Mouse (Mus musculus): ENCODE results near the gene Raver2. TPM values are rescaled to one million over a fixed set of nuclear protein-coding genes. Genes with fewer than 3 reads are reported as not detected.

Gene Raver2
- polyA plus RNA-seq, 1 experiment, result 8.5 TPM

DNA sequence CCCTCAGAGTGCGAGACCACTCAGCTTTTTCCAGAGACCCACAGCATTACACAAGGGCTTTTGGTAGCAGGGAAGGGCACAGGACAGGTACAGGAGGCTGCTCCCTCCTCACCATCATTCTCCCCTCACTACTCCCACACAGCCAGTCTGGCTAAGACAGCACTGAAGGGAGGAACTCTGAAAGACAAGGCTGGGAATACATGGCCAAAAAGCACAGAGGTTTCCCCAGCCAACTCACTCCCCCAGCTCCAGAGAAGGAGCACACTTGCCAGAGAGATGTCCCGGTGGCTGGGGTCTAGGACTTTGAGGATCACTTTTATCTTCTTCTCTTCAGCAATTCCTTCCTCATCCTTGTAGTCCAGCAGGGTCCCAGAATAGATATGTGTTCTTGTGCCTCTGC, 95.4 kb downstream of the Raver2 start:
- no peak for DNase-seq

DNA sequence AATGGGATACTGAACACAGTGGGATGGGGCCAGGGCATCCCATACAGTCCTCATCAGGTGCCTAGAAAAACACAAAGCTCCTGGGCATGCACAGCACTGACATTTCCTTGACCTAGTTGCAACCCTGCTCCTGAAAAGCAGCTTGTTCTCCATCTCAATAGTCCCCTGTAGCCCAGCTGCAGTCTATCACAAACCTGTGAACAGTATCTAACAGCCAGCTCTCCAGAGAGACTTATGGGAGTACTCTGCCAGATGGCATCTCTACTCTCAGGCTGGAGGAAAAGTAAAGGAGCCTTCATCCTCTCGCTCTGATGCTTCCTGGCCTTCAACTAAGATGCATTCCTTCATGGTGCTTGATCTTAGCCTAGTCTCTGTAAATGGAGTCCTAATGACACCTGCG, 95.9 kb downstream of the Raver2 start:
- no peak for DNase-seq
- TF ChIP-seq CTCF (IDR thresholded peaks at IDR 0.05; ENCODE audit: borderline replicate concordance, insufficient read depth, low read depth, low read length) (no peak), POLR2A (IDR thresholded peaks at IDR 0.05; ENCODE audit: borderline replicate concordance, insufficient read depth, low read length) (no peak)
- Histone ChIP-seq H3K4me1 (ENCODE audit: control insufficient read depth, insufficient read depth, low read length) (no peaks in the 10 kb centered on the region), H3K4me3 (replicated peaks; ENCODE audit: insufficient read depth, low read depth, low read length) (no peak overlapping the region), H3K27ac (ENCODE audit: insufficient read depth, low read length) (no peak overlapping the region), H3K27me3 (ENCODE audit: control insufficient read depth, insufficient read depth, low read length) (no peaks in the 10 kb centered on the region)
- 83% methylated on average over 2 of the region's 2 CpGs for WGBS

More for the DNA sequence above, 95.4 kb downstream of the Raver2 start:
- 80% methylated on average over 2 of the region's 2 CpGs for WGBS
- no peak overlapping the region for H3K4me3 ChIP-seq (replicated peaks; ENCODE audit: insufficient read depth, low read depth, low read length)
- no peak for TF ChIP-seq POLR2A (IDR thresholded peaks at IDR 0.05; ENCODE audit: borderline replicate concordance, insufficient read depth, low read length)
- TF ChIP-seq CTCF (IDR thresholded peaks at IDR 0.05; ENCODE audit: borderline replicate concordance, insufficient read depth, low read depth, low read length), result no peak
- H3K27ac ChIP-seq (ENCODE audit: insufficient read depth, low read length), result no peak overlapping the region
- H3K4me1 ChIP-seq (ENCODE audit: control insufficient read depth, insufficient read depth, low read length), result no peaks in the 10 kb centered on the region
- H3K27me3 ChIP-seq (ENCODE audit: control insufficient read depth, insufficient read depth, low read length), result no peaks in the 10 kb centered on the region

DNA sequence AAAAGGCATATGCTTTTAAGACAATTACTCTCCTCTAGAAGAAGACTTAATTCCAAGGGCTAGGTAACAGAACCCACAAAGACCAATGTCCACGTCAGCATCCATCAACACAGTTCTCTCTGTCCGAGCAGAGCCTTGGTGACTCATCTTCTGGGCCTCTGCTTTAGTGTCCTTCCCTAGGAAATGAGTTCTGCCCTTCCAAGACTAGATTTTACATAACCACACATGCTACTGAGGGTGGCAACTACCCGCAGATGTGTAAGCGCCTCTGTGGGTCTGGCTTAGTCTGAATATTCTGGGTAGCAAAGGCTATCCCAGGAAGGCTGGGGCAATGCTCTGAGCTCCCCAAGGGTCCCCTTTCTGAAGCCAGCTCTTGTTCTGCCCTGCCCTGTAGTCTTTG, 97.0 kb downstream of the Raver2 start:
- no peaks in the 10 kb centered on the region for H3K27me3 ChIP-seq (ENCODE audit: control insufficient read depth, insufficient read depth, low read length)
- 93% methylated on average over 4 of the region's 4 CpGs for WGBS
- no peak for TF ChIP-seq CTCF (IDR thresholded peaks at IDR 0.05; ENCODE audit: borderline replicate concordance, insufficient read depth, low read depth, low read length)
- no peak for TF ChIP-seq POLR2A (IDR thresholded peaks at IDR 0.05; ENCODE audit: borderline replicate concordance, insufficient read depth, low read length)

DNA sequence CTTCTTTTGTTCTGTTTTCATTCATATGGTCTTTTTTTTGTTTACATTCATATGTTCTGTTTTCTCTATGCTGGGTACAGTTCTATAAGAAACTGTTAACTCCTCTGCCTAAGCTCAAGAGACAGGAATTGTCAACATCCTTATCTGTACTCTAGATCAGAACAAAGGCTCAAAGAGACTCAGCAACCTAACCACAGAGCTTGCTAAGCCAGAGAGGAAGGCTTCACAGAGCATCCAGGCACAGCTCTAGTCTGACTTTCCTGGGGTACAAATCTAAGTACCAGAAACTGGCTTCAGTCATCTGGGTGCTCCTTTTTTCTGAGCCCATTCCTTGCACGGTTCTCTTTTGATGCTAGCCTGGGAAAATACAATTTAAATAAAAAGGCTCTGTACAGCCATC, 99.0 kb downstream of the Raver2 start:
- 74% methylated on average over 1 of the region's 1 CpGs for WGBS
- no peak for TF ChIP-seq CTCF (IDR thresholded peaks at IDR 0.05; ENCODE audit: borderline replicate concordance, insufficient read depth, low read depth, low read length)
- no peak for TF ChIP-seq POLR2A (IDR thresholded peaks at IDR 0.05; ENCODE audit: borderline replicate concordance, insufficient read depth, low read length)
- H3K4me1 ChIP-seq (ENCODE audit: control insufficient read depth, insufficient read depth, low read length), result no peaks in the 10 kb centered on the region

More for the DNA sequence above, 97.0 kb downstream of the Raver2 start:
- H3K4me1 ChIP-seq (ENCODE audit: control insufficient read depth, insufficient read depth, low read length), result no peaks in the 10 kb centered on the region
- no peak overlapping the region for H3K27ac ChIP-seq (ENCODE audit: insufficient read depth, low read length)
- no peak overlapping the region for H3K4me3 ChIP-seq (replicated peaks; ENCODE audit: insufficient read depth, low read depth, low read length)
- no peak for DNase-seq

DNA sequence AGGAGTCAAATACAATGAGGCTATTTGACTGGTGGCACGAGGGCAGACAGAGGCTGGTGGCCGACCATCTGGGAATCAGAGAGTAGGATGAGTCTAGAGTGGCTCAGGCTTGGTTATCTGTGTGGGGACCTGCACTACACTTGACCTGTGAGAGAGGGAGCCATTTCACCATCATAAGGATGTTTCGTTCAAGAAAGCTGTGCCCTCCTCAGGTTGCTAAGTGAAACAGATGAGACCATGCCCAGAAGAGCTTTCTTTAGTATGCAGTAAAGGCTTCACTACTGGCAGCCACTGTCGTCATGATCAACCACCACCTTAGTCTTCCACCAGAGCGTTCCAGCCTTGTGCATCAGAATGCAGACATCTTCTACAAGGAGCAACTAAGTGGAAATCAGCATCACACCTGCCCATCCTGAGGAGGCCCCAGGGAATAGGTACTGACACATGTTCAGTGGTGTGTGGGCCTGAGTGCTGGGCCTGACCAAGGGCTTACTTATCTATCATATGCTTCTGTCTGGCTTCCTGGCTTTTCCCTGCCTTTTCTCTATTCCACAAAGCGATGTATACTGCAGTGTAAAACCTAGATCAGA, 99.5 kb downstream of the Raver2 start:
- no peak overlapping the region for H3K4me3 ChIP-seq (replicated peaks; ENCODE audit: insufficient read depth, low read depth, low read length)
- DNase-seq, result peak; percentile 48 to 57
- no peak overlapping the region for H3K27ac ChIP-seq (ENCODE audit: insufficient read depth, low read length)
- TF ChIP-seq CTCF (IDR thresholded peaks at IDR 0.05; ENCODE audit: borderline replicate concordance, insufficient read depth, low read depth, low read length) (peak; percentile 72; the same call in 1 of the 2 replicates), POLR2A (IDR thresholded peaks at IDR 0.05; ENCODE audit: borderline replicate concordance, insufficient read depth, low read length) (no peak)
- 30% methylated on average over 6 of the region's 6 CpGs for WGBS
- H3K27me3 ChIP-seq (ENCODE audit: control insufficient read depth, insufficient read depth, low read length), result no peaks in the 10 kb centered on the region
- H3K4me1 ChIP-seq (ENCODE audit: control insufficient read depth, insufficient read depth, low read length), result no peaks in the 10 kb centered on the region

More for the DNA sequence above, 99.0 kb downstream of the Raver2 start:
- no peak for DNase-seq
- Histone ChIP-seq H3K4me3 (replicated peaks; ENCODE audit: insufficient read depth, low read depth, low read length) (no peak overlapping the region), H3K27ac (ENCODE audit: insufficient read depth, low read length) (no peak overlapping the region), H3K27me3 (ENCODE audit: control insufficient read depth, insufficient read depth, low read length) (no peaks in the 10 kb centered on the region)

DNA sequence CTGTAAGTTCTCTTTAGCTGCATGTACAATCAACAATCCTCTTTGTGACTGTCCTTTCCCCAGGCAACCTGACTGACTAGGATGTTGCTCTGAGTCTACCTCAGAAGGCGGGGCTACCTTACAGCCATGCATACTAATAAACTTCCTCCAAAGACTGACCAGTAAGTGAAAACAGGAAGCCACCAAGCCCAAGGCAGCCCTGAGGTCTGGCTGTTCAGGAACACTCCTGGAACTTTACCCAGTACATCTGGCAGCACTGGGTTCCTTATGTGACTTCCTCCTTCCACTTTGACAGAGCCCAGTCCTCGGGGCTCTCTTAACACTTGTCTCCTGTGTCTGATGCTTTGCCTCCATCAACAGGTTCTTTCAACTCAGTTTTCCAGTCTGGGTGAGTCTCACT, 104.0 kb downstream of the Raver2 start:
- H3K27me3 ChIP-seq (ENCODE audit: control insufficient read depth, insufficient read depth, low read length), result no peaks in the 10 kb centered on the region; the same call in 1 of the 2 replicates
- H3K4me3 ChIP-seq (replicated peaks; ENCODE audit: insufficient read depth, low read depth, low read length), result no peak overlapping the region
- no peak overlapping the region for H3K27ac ChIP-seq (ENCODE audit: insufficient read depth, low read length)
- no peaks in the 10 kb centered on the region for H3K4me1 ChIP-seq (ENCODE audit: control insufficient read depth, insufficient read depth, low read length)
- no peak for TF ChIP-seq CTCF (IDR thresholded peaks at IDR 0.05; ENCODE audit: borderline replicate concordance, insufficient read depth, low read depth, low read length)
- TF ChIP-seq POLR2A (IDR thresholded peaks at IDR 0.05; ENCODE audit: borderline replicate concordance, insufficient read depth, low read length), result no peak
- DNase-seq, result no peak
- 80% methylated on average over 2 of the region's 2 CpGs for WGBS

DNA sequence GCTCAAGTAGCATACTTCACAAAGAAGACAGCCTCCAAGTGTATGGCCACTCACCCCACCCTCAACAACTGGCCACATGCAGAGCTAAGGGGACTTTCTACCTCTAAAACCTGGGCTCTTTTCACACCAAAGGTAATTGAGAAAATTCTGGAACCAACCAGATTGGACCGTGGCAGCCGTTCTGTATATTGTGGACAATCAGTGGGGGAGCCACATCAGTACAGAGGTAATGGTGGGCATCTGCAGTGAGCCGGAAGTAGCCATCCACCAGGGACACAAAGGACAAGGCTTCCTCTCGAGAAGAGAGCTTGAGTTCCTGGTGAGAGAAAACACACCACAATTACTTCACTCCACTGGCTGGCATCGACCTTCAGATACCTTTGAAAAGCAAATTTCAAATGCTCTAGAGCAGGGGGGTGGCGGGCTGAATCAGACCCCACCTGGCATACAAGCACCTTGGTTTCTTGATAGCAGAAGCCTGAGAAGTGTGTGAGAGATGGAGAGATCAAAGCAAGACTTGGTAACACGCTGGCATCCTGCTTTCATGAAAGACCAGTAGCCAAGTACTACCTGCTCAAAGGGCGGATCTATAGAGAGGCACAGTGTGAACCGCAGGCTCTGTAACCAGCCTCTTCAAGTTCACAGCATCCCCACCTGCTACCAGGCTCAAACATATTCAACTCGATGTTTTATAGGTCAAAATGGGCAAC, 106.3 kb downstream of the Raver2 start:
- no peak overlapping the region for H3K27ac ChIP-seq (ENCODE audit: insufficient read depth, low read length)
- DNase-seq, result no peak
- no peak for TF ChIP-seq POLR2A (IDR thresholded peaks at IDR 0.05; ENCODE audit: borderline replicate concordance, insufficient read depth, low read length)
- no peak for TF ChIP-seq CTCF (IDR thresholded peaks at IDR 0.05; ENCODE audit: borderline replicate concordance, insufficient read depth, low read depth, low read length)
- no peaks in the 10 kb centered on the region; the same call in 1 of the 2 replicates for H3K27me3 ChIP-seq (ENCODE audit: control insufficient read depth, insufficient read depth, low read length)
- no peak overlapping the region for H3K4me3 ChIP-seq (replicated peaks; ENCODE audit: insufficient read depth, low read depth, low read length)
- WGBS, result 82% methylated on average over 10 of the region's 10 CpGs
- H3K4me1 ChIP-seq (ENCODE audit: control insufficient read depth, insufficient read depth, low read length), result no peaks in the 10 kb centered on the region

DNA sequence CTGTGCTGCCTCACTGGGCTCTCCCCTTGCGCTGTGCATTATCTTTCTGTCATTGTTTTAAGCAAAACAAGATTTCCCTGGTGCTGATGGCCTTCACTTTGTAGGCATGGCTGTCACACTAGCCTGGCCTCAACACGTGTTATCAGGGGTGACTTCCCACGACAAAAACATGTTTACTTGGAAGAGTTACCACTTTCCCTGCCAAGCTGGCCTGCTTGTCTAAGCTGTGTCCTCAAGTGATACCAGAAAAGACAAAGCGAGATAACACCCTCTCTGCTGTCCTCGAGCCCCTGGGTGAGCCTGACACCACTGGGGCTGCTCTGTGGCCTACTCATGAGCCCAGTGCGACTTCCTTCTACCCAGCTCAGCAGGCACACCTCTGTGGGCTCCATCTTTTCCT, 107.3 kb downstream of the Raver2 start:
- Histone ChIP-seq H3K4me3 (replicated peaks; ENCODE audit: insufficient read depth, low read depth, low read length) (no peak overlapping the region), H3K27ac (ENCODE audit: insufficient read depth, low read length) (no peak overlapping the region), H3K4me1 (ENCODE audit: control insufficient read depth, insufficient read depth, low read length) (no peaks in the 10 kb centered on the region), H3K27me3 (ENCODE audit: control insufficient read depth, insufficient read depth, low read length) (no peaks in the 10 kb centered on the region; the same call in 1 of the 2 replicates)
- 71% methylated on average over 6 of the region's 6 CpGs for WGBS
- DNase-seq, result no peak
- TF ChIP-seq CTCF (IDR thresholded peaks at IDR 0.05; ENCODE audit: borderline replicate concordance, insufficient read depth, low read depth, low read length) (no peak), POLR2A (IDR thresholded peaks at IDR 0.05; ENCODE audit: borderline replicate concordance, insufficient read depth, low read length) (no peak)
